Mouse (Mus musculus) olfactory bulb, adult 2 months (tissue): ENCODE data around the gene Ppib. TPM values are rescaled to one million over a fixed set of nuclear protein-coding genes. Genes with fewer than 3 reads are reported as not detected.

Experiments used
- H3K27ac ChIP-seq: fragments of 200-500 bp; 2 replicates; pipeline ENCODE4 v1.5.1; 2012; ENCODE audit warnings: low read depth, low read length; ENCODE audit not compliant: insufficient read depth
- H3K4me1 ChIP-seq: fragments of 200-500 bp; 2 replicates; pipeline ENCODE4 v1.6.1; 2012; ENCODE audit warnings: low read length; ENCODE audit not compliant: control insufficient read depth, insufficient read depth
- H3K4me3 ChIP-seq: fragments of 200-500 bp; 2 replicates; pipeline ENCODE4 v1.5.1; 2012; ENCODE audit warnings: mild to moderate bottlenecking, low read depth, low read length, moderate library complexity; ENCODE audit not compliant: insufficient read depth
- CTCF ChIP-seq: fragments of 200-500 bp; IDR thresholded peaks from 2 replicates; pipeline ENCODE4 v1.5.1; 2012; ENCODE audit warnings: low read depth, mild to moderate bottlenecking, low read length, moderate library complexity; ENCODE audit not compliant: insufficient read depth
- POLR2A ChIP-seq: fragments of 200-500 bp; IDR thresholded peaks from 2 replicates; pipeline ENCODE4 v1.6.1; 2012; ENCODE audit warnings: mild to moderate bottlenecking, low read depth, low read length, moderate library complexity; ENCODE audit not compliant: insufficient read depth
- WGBS: fragments of 180-500 bp; shearing (Covaris S2); methylation state at CpG from one replicate; pipeline ENCODE4 v1.1.7; 2018; 5-methylcytosine and 5-hydroxymethylcytosine counted together
- polyA plus RNA-seq: library from polyadenylated mRNA; stranded (reverse); fragments of >200 nt; gene quantifications from 2 replicates; pipeline ENCODE4 v1.2.4, GENCODE M21; 2012; ENCODE audit warnings: low replicate concordance; ENCODE audit not compliant: missing spikeins, insufficient read depth, insufficient read length

The Ppib gene
- polyA plus RNA-seq, 1 experiment, result not detected

DNA sequence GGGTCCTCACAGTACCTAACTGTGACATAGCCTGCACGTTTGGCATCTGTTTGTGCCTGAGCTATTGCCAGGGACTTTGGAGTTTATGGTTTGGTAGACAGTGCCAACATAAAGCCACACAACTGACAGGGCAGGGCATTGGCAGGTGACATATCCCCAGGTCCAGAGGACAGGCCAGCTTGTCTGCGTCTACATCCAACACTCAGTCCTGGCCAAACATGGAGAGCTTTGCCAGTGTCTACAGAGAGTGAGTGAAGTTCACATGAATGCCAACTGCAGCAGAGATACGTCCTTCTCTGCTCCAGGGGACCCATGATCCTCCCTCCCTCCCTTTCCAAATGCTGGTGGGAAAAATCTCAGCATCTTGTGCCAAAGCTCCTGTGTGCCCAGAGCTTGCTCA is 24.1 kb downstream of the Ppib start:
- TF ChIP-seq CTCF (no peak), POLR2A (no peak)
- Histone ChIP-seq H3K27ac (no peak overlapping the region), H3K4me3 (no peak overlapping the region), H3K4me1 (no peaks in the 10 kb centered on the region)
- WGBS, result 75% methylated on average over 3 of the region's 3 CpGs

DNA sequence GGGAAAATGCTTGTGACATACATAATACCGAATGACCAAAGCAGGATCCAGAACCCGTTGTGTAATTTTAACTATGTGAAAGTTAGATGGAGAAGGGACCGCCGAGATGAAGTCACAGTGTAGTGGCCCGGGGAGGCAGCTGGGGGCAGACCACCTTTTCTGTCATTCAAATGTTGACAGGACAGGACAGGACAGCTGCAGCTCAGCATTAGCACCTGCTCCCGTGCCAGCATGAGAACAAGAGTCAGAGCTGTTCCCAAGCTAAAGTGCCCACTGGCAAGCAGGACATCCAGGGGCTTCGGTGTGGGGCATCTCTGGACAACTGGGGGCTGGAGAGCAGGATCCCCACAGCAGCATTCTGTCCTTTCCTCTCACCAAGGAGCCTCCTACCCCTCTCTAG is 27.0 kb downstream of the Ppib start:
- no peak overlapping the region for H3K4me3 ChIP-seq
- H3K27ac ChIP-seq, result no peak overlapping the region
- 94% methylated on average over 7 of the region's 7 CpGs for WGBS
- peaks cover 9% of the 10 kb centered on the region for H3K4me1 ChIP-seq
- TF ChIP-seq POLR2A, result no peak
- TF ChIP-seq CTCF, result no peak

DNA sequence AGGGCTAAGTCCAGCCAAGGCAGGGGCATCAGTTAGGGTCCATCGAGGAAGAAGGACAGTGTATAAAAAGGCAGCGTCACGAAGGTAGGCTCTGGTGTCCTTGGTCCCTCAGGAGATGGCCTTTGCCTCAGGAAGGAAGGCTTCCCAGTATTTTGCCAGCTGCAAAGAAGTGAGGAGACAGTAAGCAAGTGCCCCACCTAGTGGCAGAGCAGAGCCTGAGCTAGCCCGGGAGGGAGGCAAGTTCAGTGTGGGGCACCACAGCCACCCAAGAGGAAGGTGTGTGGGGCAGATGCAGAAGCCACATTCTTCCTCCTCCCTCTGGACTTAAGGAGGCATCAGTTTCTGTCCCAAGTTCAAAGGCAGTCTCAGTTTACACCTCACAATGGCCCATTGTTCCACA is 28.4 kb downstream of the Ppib start:
- H3K27ac ChIP-seq, result no peak overlapping the region
- TF ChIP-seq POLR2A (no peak), CTCF (peak; percentile 63; the same call in 1 of the 2 replicates)
- 51% methylated on average over 4 of the region's 4 CpGs for WGBS

DNA sequence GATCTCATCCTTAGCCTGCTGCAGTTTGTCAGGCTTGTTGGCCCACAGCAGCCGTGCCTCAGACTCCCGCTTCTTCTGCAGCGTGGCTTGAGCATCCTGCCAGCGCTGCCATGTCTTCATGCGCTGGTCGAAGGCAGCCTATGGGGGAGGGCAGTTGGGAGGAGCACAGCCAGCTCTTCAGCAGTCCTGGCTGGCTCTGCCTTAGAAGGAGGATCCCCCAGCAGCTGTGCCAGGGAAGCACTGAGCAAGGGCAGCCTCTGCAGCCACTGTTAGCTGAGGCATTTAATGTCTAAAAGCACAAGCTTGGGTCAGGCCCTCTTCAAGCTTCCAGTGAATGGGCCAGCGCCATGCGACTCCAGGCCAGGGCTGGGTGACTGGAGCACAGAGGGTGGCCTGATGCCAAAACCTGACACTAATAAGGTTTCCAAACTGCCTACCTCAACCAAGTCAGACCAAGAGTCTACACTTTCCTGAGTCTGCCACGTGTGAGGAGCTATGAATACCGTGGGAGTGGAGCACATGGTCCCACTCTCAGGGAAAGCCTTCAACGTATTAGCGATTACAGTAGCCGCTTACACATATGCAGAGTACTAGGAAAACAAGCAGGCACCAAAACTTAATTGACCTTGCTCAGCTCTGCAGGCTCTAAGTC is 30.7 kb downstream of the Ppib start:
- H3K27ac ChIP-seq, result no peak overlapping the region
- no peak overlapping the region for H3K4me3 ChIP-seq
- peaks cover 12% of the 10 kb centered on the region for H3K4me1 ChIP-seq
- TF ChIP-seq CTCF, result no peak
- no peak for TF ChIP-seq POLR2A
- 37% methylated on average over 13 of the region's 13 CpGs for WGBS

More for the DNA sequence above, 28.4 kb downstream of the Ppib start:
- Histone ChIP-seq H3K4me3 (no peak overlapping the region), H3K4me1 (peaks cover 12% of the 10 kb centered on the region)

DNA sequence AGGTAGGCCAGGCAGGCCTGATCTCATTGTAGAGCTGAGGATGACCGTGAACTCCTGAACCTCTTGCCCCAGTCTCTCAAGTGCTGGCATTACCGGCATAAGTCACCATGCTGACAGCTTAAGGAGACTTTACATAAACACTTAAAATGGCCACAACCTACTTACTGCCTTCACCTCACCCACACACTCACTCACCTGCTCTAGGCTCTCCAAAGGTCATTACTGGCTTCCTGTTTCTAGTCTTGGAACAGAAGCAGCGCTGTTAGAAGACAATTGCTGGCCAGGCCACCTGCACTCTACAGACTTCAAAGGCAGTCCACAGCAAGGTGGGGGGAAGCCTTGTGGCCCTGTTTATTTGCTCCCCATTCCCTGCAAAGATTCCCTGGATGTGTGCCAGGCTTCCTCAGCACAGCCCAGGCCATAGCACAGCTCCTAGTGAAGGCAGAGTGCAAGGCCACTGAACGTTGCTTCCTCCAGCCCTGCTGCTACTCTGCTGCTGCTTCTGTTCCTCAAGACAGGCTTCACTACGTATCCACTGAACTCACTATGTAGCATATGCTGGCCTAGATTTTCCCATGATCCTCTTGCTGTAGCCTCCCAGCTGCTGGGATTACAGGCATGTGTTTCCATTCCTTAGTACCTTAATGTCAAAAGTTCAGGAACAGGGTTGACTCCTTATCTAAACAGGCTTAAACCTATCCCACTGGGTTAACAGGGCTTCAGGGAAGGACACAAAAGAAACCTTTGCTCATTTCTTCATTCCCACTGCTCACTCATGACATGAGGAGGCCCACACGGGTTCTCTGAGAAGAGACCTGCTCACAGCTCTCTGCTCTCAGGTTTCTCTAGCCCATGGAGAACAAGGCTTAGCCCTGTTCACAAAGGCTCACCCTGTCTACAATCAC is 31.6 kb downstream of the Ppib start:
- Histone ChIP-seq H3K4me3 (no peak overlapping the region), H3K4me1 (peaks cover 12% of the 10 kb centered on the region), H3K27ac (no peak overlapping the region)
- TF ChIP-seq CTCF, result no peak
- TF ChIP-seq POLR2A, result no peak
- WGBS, result 59% methylated on average over 6 of the region's 6 CpGs

DNA sequence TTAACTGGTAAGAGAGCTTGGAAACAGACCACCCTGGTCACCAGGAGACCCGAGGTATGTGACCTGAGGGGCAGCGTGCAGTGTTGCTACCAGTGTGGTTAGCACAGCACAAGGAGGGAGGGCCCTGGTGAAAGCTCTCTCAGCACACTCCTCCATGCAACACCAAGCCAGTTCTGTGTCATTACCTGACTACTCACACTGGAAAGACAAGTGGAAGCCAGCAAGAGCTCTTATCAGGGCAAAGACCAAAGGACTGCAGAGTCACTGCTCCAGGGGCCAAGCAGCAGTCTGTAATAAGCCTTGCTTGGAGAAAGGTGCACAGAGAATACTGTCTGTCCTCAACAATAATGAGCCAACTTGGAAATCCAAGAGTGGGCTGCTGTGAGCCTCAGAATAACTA is 32.6 kb downstream of the Ppib start:
- TF ChIP-seq POLR2A (no peak), CTCF (no peak)
- Histone ChIP-seq H3K4me1 (peaks cover 12% of the 10 kb centered on the region), H3K4me3 (no peak overlapping the region), H3K27ac (no peak overlapping the region)
- WGBS, result 79% methylated on average over 2 of the region's 2 CpGs

DNA sequence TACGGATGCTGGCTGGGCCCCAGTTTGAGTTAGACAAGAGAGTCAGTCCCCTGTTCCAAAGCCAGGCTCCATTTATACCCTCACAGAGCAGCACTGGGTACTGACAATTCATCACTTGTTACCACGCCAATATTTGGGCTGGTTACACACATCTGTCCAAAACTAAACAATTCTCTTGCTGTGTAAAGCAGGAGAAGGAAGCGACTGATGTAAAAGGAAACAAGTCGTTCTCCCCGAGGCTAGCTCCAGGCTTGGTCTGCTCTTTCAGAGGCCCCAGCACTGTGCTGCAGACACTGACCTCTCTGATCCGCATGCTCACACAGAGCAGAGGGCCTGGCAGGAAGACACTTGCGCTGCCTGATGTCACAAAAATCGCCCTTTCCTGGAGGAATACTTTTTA is 41.6 kb downstream of the Ppib start:
- H3K4me1 ChIP-seq, result peaks cover 9% of the 10 kb centered on the region; the same call in 1 of the 2 replicates
- TF ChIP-seq POLR2A, result no peak
- TF ChIP-seq CTCF, result no peak
- peak overlapping the region; percentile 44; the same call in 1 of the 2 replicates for H3K27ac ChIP-seq
- no peak overlapping the region for H3K4me3 ChIP-seq
- WGBS, result 67% methylated on average over 8 of the region's 8 CpGs

DNA sequence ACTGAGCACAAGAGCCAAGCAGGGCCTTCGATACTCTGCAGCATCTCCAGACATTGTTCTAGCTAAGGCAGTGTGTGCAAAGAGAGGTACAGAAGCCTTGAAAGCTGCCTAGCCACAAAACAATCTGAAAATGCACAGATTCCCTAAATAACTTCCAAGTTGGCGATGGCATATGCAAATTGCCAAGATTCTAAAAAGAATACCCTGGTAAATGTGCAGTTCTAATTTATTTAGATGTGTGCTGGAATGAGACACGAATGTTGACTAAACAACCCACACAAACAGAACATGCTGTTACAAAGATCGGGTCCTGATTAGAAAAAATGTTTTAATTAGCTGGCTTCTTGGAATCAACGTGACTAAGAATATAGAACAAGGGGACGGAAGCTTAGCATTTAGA is 42.6 kb downstream of the Ppib start:
- no peak overlapping the region for H3K4me3 ChIP-seq
- peaks cover 9% of the 10 kb centered on the region; the same call in 1 of the 2 replicates for H3K4me1 ChIP-seq
- 30% methylated on average over 6 of the region's 6 CpGs for WGBS
- TF ChIP-seq POLR2A, result no peak
- TF ChIP-seq CTCF, result no peak
- H3K27ac ChIP-seq, result no peak overlapping the region

DNA sequence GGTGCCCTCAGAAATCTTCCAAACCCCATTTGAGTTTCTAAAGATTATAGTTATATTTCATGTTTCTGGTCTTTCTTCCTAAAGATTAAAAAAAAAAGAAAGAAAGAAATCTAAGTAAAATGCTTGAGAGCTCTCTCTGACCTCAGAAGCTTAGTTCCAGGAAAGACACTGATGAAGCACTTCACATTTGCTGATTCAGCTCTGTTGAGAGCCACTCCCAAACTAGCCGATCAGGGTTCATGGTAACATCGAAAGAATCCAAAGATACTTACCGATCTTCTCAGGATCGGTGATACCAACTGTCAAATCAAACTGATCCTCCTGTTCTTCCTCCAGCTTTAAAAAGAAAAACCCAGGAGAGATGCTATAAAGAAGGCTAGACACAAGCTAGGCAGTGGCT is 44.6 kb downstream of the Ppib start:
- 96% methylated on average over 4 of the region's 4 CpGs for WGBS
- no peak overlapping the region for H3K4me3 ChIP-seq
- no peak overlapping the region for H3K27ac ChIP-seq
- H3K4me1 ChIP-seq, result peaks cover 9% of the 10 kb centered on the region; the same call in 1 of the 2 replicates
- TF ChIP-seq CTCF (no peak), POLR2A (no peak)
